Mouse (Mus musculus) spleen, embryonic (tissue): ENCODE data around the gene Gnb5.

ENCODE experiments used
- CTCF ChIA-PET: fragments of 350-600 bp; sonication (Branson Sonifier 250); formaldehyde crosslinking; loops from one replicate; lab custom pipeline; 2022; lab: Charles Lee

Gnb5 gene

GRCm38 (mm10) chr9:75303701-75304261 is 2.3 kb upstream of the Gnb5 start:
- CTCF ChIA-PET, result no interaction called here

GRCm38 (mm10) chr9:75304286-75304685 is 1.8 kb upstream of the Gnb5 start:
- CTCF ChIA-PET, result no interaction called here

- CTCF ChIA-PET, result interaction anchor here (0.9 kb wide), 1 partner anchor 12 kb away, joined by 3 read pairs; no protein-coding TSS in a partner anchor
These were observed 927 bp downstream of the Gnb5 start for GRCm38 (mm10) chr9:75307015-75307414.

GRCm38 (mm10) chr9:75308621-75309020 is 2.5 kb downstream of the Gnb5 start:
- CTCF ChIA-PET, result no interaction called here

GRCm38 (mm10) chr9:75312008-75312407 is 5.9 kb downstream of the Gnb5 start:
- CTCF ChIA-PET, result no interaction called here

GRCm38 (mm10) chr9:75313138-75313831 is 7.2 kb downstream of the Gnb5 start:
- CTCF ChIA-PET, result interaction anchor here (0.5 kb wide), 1 partner anchor 648 kb away, joined by 3 read pairs; no protein-coding TSS in a partner anchor

GRCm38 (mm10) chr9:75313832-75314516 is 7.9 kb downstream of the Gnb5 start:
- CTCF ChIA-PET, result no interaction called here

GRCm38 (mm10) chr9:75314517-75315105 is 8.5 kb downstream of the Gnb5 start:
- CTCF ChIA-PET, result no interaction called here

- CTCF ChIA-PET, result no interaction called here
These were observed 9.2 kb downstream of the Gnb5 start for GRCm38 (mm10) chr9:75315238-75315637.

- CTCF ChIA-PET, result interaction anchor here (0.5 kb wide), 1 partner anchor 272 kb away, joined by 4 read pairs; no protein-coding TSS in a partner anchor
These were observed 10.7 kb downstream of the Gnb5 start for GRCm38 (mm10) chr9:75316771-75317170.

- CTCF ChIA-PET, result interaction anchor here (0.8 kb wide), 1 partner anchor 11 kb away, joined by 3 read pairs; no protein-coding TSS in a partner anchor
These were observed 12.1 kb downstream of the Gnb5 start for GRCm38 (mm10) chr9:75318196-75318595.

GRCm38 (mm10) chr9:75319365-75319764 is 13.3 kb downstream of the Gnb5 start:
- CTCF ChIA-PET, result interaction anchor here (0.8 kb wide), 1 partner anchor 12 kb away, joined by 3 read pairs; no protein-coding TSS in a partner anchor

- CTCF ChIA-PET, result no interaction called here
These were observed 16.2 kb downstream of the Gnb5 start for GRCm38 (mm10) chr9:75322099-75322885.

- CTCF ChIA-PET, result no interaction called here
These were observed 22.0 kb downstream of the Gnb5 start for GRCm38 (mm10) chr9:75328047-75328446.

- CTCF ChIA-PET, result interaction anchor here (0.8 kb wide), 1 partner anchor 90 kb away, joined by 3 read pairs; no protein-coding TSS in a partner anchor
These were observed 24.7 kb downstream of the Gnb5 start for GRCm38 (mm10) chr9:75330821-75331220.

- CTCF ChIA-PET, result no interaction called here
These were observed 28.4 kb downstream of the Gnb5 start for GRCm38 (mm10) chr9:75334440-75334839.

- CTCF ChIA-PET, result interaction anchor here (0.6 kb wide), 1 partner anchor 35 kb away, joined by 5 read pairs; no protein-coding TSS in a partner anchor
These were observed 31.9 kb downstream of the Gnb5 start for GRCm38 (mm10) chr9:75338016-75338415.

GRCm38 (mm10) chr9:75342433-75342832 is 36.3 kb downstream of the Gnb5 start:
- CTCF ChIA-PET, result no interaction called here

GRCm38 (mm10) chr9:75347458-75347857 is 41.4 kb downstream of the Gnb5 start, which contains the start of gene Bcl2l10:
TSS of gene Bcl2l10 (plus strand) at chr9:75347758.
- CTCF ChIA-PET, result no interaction called here

GRCm38 (mm10) chr9:75348066-75348465 is 42.0 kb downstream of the Gnb5 start:
- CTCF ChIA-PET, result no interaction called here

GRCm38 (mm10) chr9:75348641-75349040 is 42.6 kb downstream of the Gnb5 start:
- CTCF ChIA-PET, result interaction anchor here (0.6 kb wide), 1 partner anchor 88 kb away, joined by 3 read pairs; no protein-coding TSS in a partner anchor
